Mouse (Mus musculus): ENCODE results near the gene Arr3. TPM values are rescaled to one million over a fixed set of nuclear protein-coding genes. Genes with fewer than 3 reads are reported as not detected.

Gene Arr3
- total RNA-seq, 2 experiments from 2014 or later: not detected

Other genes with a start within 250 kb of the Arr3 start
- not detected for gene Otud6a, start 176.5 kb upstream of the Arr3 start, total RNA-seq (2021)
- gene Awat2, start 162.8 kb upstream of the Arr3 start, total RNA-seq (2021): not detected
- gene Igbp1, start 111.2 kb upstream of the Arr3 start, total RNA-seq (2021): 10 to 100 TPM; 33.5 to 35.3 TPM
- gene Dgat2l6, start 80.7 kb upstream of the Arr3 start, total RNA-seq (2021): under 1 TPM in 1 of 2 experiments, not detected in 1; 0.08 TPM
- gene Awat1, start 33.2 kb upstream of the Arr3 start, total RNA-seq (2021): not detected
- gene P2ry4, start 10.6 kb upstream of the Arr3 start, total RNA-seq (2021): not detected
- 1 to 10 TPM; 2.1 to 2.3 TPM for gene Kif4, start 20.2 kb downstream of the Arr3 start, total RNA-seq (2021)
- 10 to 100 TPM; 24.2 to 26.3 TPM for gene Pdzd11, start 21.1 kb downstream of the Arr3 start, total RNA-seq (2021)
- gene Gdpd2, start 124.4 kb downstream of the Arr3 start, total RNA-seq (2021): under 1 TPM; 0.11 to 0.37 TPM
- gene Dlg3, start 162.2 kb downstream of the Arr3 start, total RNA-seq (2021): 1 to 10 TPM; 1.7 to 2.3 TPM

All from gastrocnemius, postnatal 14 days (tissue).